Mouse (Mus musculus): ENCODE results near the gene Fem1b. TPM values are rescaled to one million over a fixed set of nuclear protein-coding genes. Genes with fewer than 3 reads are reported as not detected.
"Not testable (repeated sequence)": the region's sequence is repeated elsewhere in the genome, so short reads cannot be mapped to it uniquely, and the experiment has no call there.

The Fem1b gene
- total RNA-seq (2021) = 10 to 100 TPM; 16.1 to 16.7 TPM
- 4.9 and 10.2 TPM in 2 replicates for polyA plus RNA-seq (2012; rRNA removed)
- long read RNA-seq, full-length matches to known transcripts = 8 of 11 reads
- long read RNA-seq, partial matches to known transcripts = 0 of 11 reads
- long read RNA-seq, other reads (novel, unspliced or antisense) = 3 of 11 reads

GRCm38 (mm10) chr9:62811516-62812121 lies at the start of gene Fem1b:
Gene Fem1b (minus strand): TSS chr9:62811934.
- H3K36me3 ChIP-seq (ENCODE audit: control insufficient read depth, insufficient read depth, low read length) = peaks cover 9% of the 10 kb centered on the region
- peaks cover 9% of the 10 kb centered on the region for H3K4me1 ChIP-seq (ENCODE audit: control insufficient read depth, insufficient read depth, low read length)
- H3K27ac ChIP-seq = peak within 1 kb of the TSS; percentile 98
- peak within 1 kb of the TSS; percentile 98 for H3K9ac ChIP-seq (ENCODE audit: low read depth, low read length)
- peaks cover 9% of the 10 kb centered on the region; the same call in 1 of the 2 replicates for H3K79me2 ChIP-seq (replicated peaks; ENCODE audit: control insufficient read depth, insufficient read depth, low read length)
- H3K4me3 ChIP-seq = peak within 1 kb of the TSS; percentile 86
- WGBS = under 1% methylated on average over 64 of the region's 68 CpGs
- DNase-seq = peak; percentile 94 to 95
- intact Hi-C loops (cut with DNase I) = loop anchor here (1.0 kb wide), 1 partner anchor 17 kb away; no protein-coding TSS in a partner anchor
- peak; percentile 85 for TF ChIP-seq POLR2A (IDR thresholded peaks at IDR 0.05; ENCODE audit: insufficient read depth, low read depth, low read length)
- TF ChIP-seq EP300 (IDR thresholded peaks at IDR 0.05; ENCODE audit: insufficient read depth, low read depth, low read length) = peak; percentile 71; the same call in 1 of the 2 replicates
- no peak; the same call in 1 of the 2 replicates for TF ChIP-seq CTCF (IDR thresholded peaks at IDR 0.05)
- no peaks in the 10 kb centered on the region for H3K27me3 ChIP-seq (ENCODE audit: control insufficient read depth, insufficient read depth, low read length)

- Histone ChIP-seq H3K27me3 (ENCODE audit: control insufficient read depth, insufficient read depth, low read length) (no peaks in the 10 kb centered on the region), H3K9ac (ENCODE audit: low read depth, low read length) (no peak overlapping the region), H3K27ac (no peak overlapping the region), H3K4me3 (no peak overlapping the region), H3K36me3 (ENCODE audit: control insufficient read depth, insufficient read depth, low read length) (no peaks in the 10 kb centered on the region), H3K79me2 (replicated peaks; ENCODE audit: control insufficient read depth, insufficient read depth, low read length) (no peaks in the 10 kb centered on the region), H3K4me1 (ENCODE audit: control insufficient read depth, insufficient read depth, low read length) (peaks cover 5% of the 10 kb centered on the region)
- WGBS = 62% methylated on average over 4 of the region's 4 CpGs
- DNase-seq = no peak
- intact Hi-C loops (cut with DNase I) = no loop called here
- TF ChIP-seq EP300 (IDR thresholded peaks at IDR 0.05; ENCODE audit: insufficient read depth, low read depth, low read length) = no peak
Observed at GRCm38 (mm10) chr9:62860866-62861265, 49.1 kb upstream of the Fem1b start.

- H3K9ac ChIP-seq (ENCODE audit: low read depth, low read length); H3K79me2 ChIP-seq (replicated peaks; ENCODE audit: control insufficient read depth, insufficient read depth, low read length); H3K4me1 ChIP-seq (ENCODE audit: control insufficient read depth, insufficient read depth, low read length); H3K4me3 ChIP-seq; H3K27me3 ChIP-seq (ENCODE audit: control insufficient read depth, insufficient read depth, low read length); H3K36me3 ChIP-seq (ENCODE audit: control insufficient read depth, insufficient read depth, low read length); H3K27ac ChIP-seq; DNase-seq; intact Hi-C loops (cut with DNase I): not testable (repeated sequence)
- 71% methylated on average over 7 of the region's 7 CpGs for WGBS
Observed at GRCm38 (mm10) chr9:62860102-62860501, 48.4 kb upstream of the Fem1b start.

- Histone ChIP-seq H3K4me3 (peak overlapping the region; percentile 26; the same call in 1 of the 2 replicates), H3K27ac (no peak overlapping the region; the same call in 1 of the 2 replicates), H3K9ac (ENCODE audit: low read depth, low read length) (no peak overlapping the region), H3K4me1 (ENCODE audit: control insufficient read depth, insufficient read depth, low read length) (peaks cover 5% of the 10 kb centered on the region), H3K36me3 (ENCODE audit: control insufficient read depth, insufficient read depth, low read length) (no peaks in the 10 kb centered on the region), H3K27me3 (ENCODE audit: control insufficient read depth, insufficient read depth, low read length) (no peaks in the 10 kb centered on the region), H3K79me2 (replicated peaks; ENCODE audit: control insufficient read depth, insufficient read depth, low read length) (no peaks in the 10 kb centered on the region)
- TF ChIP-seq POLR2A (IDR thresholded peaks at IDR 0.05; ENCODE audit: insufficient read depth, low read depth, low read length) (no peak), CTCF (IDR thresholded peaks at IDR 0.05) (no peak), EP300 (IDR thresholded peaks at IDR 0.05; ENCODE audit: insufficient read depth, low read depth, low read length) (no peak)
- intact Hi-C loops (cut with DNase I) = no loop called here
- WGBS = 73% methylated on average over 8 of the region's 8 CpGs
- no peak for DNase-seq
Observed at GRCm38 (mm10) chr9:62858266-62859019, 46.7 kb upstream of the Fem1b start.

GRCm38 (mm10) chr9:62857719-62858261 lies 46.1 kb upstream of the Fem1b start, which contains the start of gene Calml4:
Gene Calml4 (plus strand): TSS chr9:62858080.
- Histone ChIP-seq H3K9ac (ENCODE audit: low read depth, low read length) (no peak within 1 kb of the TSS), H3K4me3 (peak within 1 kb of the TSS; percentile 26; the same call in 1 of the 2 replicates), H3K36me3 (ENCODE audit: control insufficient read depth, insufficient read depth, low read length) (no peaks in the 10 kb centered on the region), H3K4me1 (ENCODE audit: control insufficient read depth, insufficient read depth, low read length) (peaks cover 5% of the 10 kb centered on the region), H3K27me3 (ENCODE audit: control insufficient read depth, insufficient read depth, low read length) (no peaks in the 10 kb centered on the region), H3K27ac (peak within 1 kb of the TSS; percentile 59), H3K79me2 (replicated peaks; ENCODE audit: control insufficient read depth, insufficient read depth, low read length) (no peaks in the 10 kb centered on the region)
- intact Hi-C loops (cut with DNase I) = no loop called here
- TF ChIP-seq EP300 (IDR thresholded peaks at IDR 0.05; ENCODE audit: insufficient read depth, low read depth, low read length) (no peak), POLR2A (IDR thresholded peaks at IDR 0.05; ENCODE audit: insufficient read depth, low read depth, low read length) (no peak), CTCF (IDR thresholded peaks at IDR 0.05) (no peak)
- DNase-seq = peak; percentile 78 to 80
- WGBS = 36% methylated on average over 20 of the region's 20 CpGs

All from heart, adult 2 months (tissue).